Mouse (Mus musculus) lung, postnatal 4 days (tissue): ENCODE measurements at regions not wholly inside any gene's neighbourhood (a gene's known extent, or its start where the extent isn't known, plus 50 kb on each side); places are given as distances from the start of the nearest gene placed in this dataset.
"Not testable (repeated sequence)": the region's sequence is repeated elsewhere in the genome, so short reads cannot be mapped to it uniquely, and the experiment has no call there.

ENCODE experiments used
- DNase-seq, 2 experiments: peaks; one replicate each; pipeline ENCODE4 v3.0.0; 2021

DNA sequence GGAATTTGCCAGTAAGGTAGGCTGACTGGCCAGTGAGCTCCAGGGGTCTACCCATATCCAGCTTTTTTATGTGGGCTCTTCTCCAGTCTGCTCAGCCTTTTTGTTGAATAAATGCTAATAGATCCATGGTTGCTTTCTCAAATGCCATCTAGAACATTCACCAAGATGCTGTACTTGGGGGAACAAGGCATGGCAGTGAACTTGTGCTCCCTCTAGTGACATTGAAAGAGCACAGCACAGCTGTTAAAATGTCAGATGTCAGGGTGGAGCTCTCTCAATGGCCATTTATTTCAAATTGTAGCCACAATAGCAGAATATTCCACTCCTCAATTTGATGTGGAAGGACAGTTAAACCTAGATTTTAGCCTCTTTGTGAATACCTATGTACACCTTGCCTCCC is 86.3 kb downstream of the Kcnk1 start:
- DNase-seq, result no peak

GRCm38 (mm10) chr8:126082827-126083226 is 87.9 kb downstream of the Kcnk1 start:
- DNase-seq, result no peak

DNA sequence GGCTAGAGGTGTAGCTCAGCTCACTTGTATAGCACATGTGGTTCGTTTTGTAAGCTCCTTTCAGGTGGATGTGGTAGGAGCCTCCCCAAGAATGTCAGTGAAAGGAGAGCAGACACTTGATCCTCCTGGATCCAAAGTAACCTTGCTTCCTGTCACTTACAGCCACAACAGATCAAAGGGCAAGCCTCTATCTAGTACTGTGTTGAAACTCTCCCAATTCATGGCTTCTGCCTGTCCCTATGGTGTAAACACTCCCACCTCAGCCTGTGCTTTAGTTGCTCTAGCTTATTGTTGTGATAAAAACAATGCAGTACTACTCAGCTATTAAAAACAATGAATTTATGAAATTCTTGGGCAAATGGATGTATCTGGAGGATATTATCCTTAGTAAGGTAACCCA is 95.8 kb downstream of the Kcnk1 start:
- no peak for DNase-seq

- DNase-seq, result no peak
Measured at GRCm38 (mm10) chr8:126094005-126094404, 99.0 kb downstream of the Kcnk1 start.

DNA sequence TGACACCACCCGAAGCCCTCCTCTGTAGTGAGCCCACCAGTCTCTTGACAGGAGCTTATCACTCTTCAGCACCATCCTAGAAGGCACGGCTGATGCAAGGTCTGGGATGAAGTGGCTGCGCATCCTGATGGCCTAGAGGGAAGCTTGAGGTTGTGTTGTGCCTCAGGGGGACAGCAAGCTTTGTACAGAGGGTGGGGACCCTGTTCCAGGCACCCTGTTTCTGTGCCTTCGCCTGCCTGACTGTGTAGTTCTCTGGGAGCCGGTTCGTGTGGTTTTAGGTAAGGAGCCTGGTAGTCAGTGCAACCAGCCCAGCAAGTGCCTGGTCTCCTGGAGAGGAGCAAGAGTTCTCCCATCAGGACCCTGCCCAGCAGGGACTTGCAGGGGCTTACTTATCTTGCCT is 101.1 kb downstream of the Kcnk1 start:
- no peak for DNase-seq

GRCm38 (mm10) chr8:126096636-126097170 is 101.7 kb downstream of the Kcnk1 start:
- no peak for DNase-seq

DNA sequence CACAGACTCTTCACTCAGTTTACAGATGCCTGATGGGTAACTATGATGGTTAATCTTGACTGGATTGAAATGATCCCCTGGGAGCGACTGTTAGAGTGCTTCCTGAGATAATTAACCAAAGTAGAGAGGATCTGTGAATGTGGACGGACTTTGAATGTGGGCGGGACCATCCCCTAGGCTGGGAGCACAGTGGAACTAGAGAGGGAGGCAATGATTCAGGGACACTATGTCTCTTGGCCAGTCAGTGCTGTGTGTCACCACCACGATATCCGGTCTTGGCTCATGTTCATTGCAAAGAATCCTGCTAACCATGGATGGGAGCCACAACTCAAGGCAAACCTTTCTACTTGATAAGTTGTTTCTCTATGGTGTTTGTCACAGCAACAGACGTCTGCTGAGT is 103.9 kb downstream of the Kcnk1 start:
- no peak for DNase-seq

DNA sequence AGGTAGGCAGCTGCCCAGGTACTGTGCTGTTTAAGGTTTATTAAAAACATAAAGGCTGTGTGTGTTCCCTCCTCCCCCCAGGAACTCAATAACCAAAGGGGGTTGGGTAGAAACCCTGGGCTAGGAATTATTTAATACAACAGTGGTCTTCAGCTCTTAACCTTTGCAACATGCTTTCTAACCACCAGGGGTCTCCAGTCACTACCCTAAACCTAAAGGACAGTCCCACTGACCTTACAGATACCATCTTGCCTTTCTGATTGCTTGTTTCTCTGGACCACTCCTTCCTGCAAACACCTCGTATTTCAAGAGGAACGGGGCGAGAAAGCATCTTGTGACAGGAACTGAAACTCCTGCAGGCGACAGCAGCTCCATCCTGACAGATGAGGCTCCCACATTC is 104.9 kb downstream of the Kcnk1 start:
- DNase-seq, result no peak

GRCm38 (mm10) chr8:126105043-126105442 is 110.1 kb downstream of the Kcnk1 start:
- DNase-seq, result no peak

DNA sequence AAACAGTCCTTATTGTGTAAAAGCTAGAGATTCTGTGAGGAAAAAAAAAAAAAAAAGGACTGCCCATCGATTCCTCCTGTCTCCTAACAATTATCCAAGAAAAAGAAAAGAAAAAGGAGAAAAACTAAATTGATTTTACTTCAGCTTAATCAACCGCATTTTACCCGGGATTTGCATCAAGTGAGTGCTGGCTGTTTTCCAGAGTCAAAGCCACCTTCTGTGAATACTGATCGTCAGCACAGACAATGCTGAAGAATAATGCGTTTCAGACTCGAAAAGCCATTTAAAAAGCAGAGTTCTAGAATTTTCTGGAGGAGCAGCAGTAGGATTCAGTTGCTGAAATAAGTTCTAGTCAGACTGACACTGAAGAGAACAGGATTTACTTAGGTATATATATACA is 131.1 kb downstream of the Kcnk1 start:
- DNase-seq, result no peak

DNA sequence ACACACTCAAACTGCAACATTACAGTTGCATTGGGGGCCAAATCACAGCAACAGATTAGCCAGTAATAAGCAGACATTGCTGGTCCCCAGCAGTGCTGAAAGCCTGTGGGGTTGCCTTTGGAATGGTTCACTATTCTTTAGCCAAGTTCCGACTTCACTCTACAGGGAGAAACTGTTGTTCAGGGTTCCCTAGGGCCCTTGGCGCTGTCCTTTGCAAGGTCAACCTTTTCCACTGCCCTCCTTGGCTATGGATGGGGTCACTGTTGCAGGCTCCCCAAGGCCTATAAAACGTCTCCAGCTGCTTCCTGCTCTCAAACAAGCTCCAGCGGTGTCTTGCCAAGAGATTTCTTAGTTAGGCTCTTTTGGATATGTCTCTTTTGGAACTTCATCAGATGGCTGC is 137.1 kb downstream of the Kcnk1 start:
- peak in 1 of 2 experiments; percentile 54 for DNase-seq

DNA sequence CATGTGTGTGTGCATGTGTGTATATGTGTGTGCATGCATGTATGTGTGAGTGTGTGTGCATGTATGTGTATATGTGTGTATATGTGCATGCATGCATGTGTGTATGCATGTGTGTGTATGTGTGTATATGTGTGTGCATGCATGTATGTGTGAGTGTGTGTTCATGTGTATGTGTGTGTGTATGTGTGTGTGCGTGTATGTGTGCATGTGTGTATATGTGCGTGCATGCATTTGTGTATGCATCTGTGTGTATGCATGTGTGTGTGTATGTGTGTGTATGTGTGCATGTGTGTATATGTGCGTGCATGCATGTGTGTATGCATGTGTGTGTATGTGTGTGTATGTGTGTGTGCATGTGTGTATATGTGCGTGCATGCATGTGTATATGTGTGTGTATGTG is 137.9 kb downstream of the Kcnk1 start:
- DNase-seq, result not testable (repeated sequence)

GRCm38 (mm10) chr8:126135100-126135499 is 140.1 kb downstream of the Kcnk1 start:
- no peak for DNase-seq

GRCm38 (mm10) chr8:126135573-126135972 is 140.6 kb downstream of the Kcnk1 start:
- DNase-seq, result peak in 1 of 2 experiments; percentile 11

- no peak for DNase-seq
Measured at GRCm38 (mm10) chr8:126136946-126137345, 142.0 kb downstream of the Kcnk1 start.

- no peak for DNase-seq
Measured at GRCm38 (mm10) chr8:126137452-126137851, 142.5 kb downstream of the Kcnk1 start.

DNA sequence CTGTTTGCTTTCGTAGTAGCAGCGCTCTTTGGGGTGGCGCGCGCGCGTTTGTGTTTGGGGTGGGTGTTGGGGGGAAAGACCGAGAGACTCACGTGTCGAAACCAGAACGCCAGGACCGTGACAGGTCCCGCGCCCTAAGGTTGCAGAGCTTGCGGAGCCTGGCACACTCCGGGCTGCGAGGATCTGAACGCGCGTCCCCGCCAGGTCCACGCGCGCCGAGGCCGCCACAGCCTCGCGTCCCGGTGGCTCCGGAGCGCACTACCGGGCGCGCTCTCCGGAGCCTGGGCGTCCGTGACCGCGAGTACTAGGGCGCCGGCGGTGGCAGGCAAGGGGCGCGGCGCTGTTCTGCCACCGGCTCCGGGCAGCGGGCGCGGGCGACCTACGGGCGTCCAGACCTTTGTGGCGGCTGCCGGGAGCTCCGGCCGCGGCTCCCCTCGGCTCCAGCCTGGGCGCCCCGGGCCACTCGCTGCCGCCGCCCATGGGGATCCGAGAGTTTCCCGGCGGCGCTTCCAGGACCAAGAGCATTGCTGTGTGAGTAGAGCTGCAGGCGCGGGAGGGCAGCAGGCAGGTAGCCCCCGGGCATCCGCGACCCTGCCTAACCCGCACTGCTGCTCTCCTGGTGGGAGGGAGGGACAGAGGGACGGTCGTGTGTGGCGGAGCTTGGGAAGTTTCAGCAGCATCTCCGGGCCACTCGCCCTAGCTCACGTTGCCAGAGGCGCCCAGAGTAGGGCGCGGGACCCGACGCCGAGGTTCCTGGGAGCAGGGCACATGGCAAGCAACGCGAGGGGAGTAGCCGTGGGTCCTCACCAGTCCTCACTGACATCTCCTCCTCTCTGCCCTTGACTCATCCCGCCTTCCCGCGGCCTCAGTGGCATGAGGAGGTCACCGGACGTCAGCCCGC is 143.9 kb downstream of the Kcnk1 start:
- DNase-seq, result peak; percentile 6 to 39

DNA sequence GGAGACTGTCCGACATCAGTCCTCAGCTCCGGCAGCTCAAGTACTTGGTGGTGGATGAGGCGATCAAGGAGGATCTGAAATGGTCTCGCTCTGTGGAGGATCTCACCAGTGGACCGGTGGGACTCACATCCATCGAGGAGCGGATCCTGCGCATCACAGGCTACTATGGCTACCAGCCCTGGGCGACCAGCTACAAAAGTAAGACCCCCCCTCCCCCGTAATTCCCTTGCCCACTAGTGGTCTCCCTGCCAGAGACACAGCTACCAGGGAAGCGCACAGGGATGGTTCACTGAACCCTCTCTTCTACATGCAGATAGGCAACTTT is 144.5 kb downstream of the Kcnk1 start:
- no peak for DNase-seq

- DNase-seq, result no peak
Measured at GRCm38 (mm10) chr8:126140998-126141397, 146.0 kb downstream of the Kcnk1 start.

DNA sequence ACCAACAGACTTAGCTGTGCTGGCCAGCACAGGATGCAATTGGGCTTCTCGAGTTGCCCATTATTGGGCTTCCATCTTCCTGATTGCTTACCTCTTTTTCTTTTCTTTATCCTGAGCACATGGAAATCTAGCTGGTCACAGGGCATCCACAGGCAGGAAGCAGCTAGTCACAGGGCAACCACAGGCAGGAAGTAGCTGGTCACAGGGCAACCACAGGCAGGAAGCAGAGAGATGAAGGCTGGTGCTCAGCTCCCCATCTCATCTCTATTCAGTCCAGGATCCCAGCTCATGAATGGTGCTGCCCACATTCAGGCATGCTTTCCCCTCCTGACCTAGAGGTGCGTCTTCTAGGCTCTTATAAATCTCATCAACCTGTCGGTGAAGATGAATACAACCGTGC is 146.8 kb upstream of the Slc35f3 start:
- DNase-seq, result no peak

DNA sequence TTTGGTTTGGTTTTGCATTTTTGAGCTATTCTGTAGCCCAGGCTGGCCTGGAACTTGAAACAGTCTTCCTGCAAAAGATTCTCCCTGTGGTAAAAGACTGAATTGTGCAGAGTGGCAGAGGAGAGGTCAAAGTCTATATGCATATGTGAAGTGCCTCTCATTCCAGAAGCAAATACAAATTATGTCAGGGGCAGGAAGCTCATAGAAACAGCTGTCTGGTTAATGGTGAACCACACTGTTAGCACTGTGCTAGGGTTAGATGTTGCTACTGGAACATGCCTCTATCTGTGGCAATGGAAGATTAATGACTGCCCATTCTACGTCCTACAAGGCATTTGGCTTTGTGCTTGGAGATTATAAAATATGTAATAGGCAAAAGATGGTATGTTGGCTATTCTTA is 144.4 kb upstream of the Slc35f3 start:
- DNase-seq, result no peak

GRCm38 (mm10) chr8:126157452-126158185 is 140.7 kb upstream of the Slc35f3 start:
- peak; percentile 31 to 43 for DNase-seq

- no peak for DNase-seq
Measured at GRCm38 (mm10) chr8:126159485-126159884, 138.9 kb upstream of the Slc35f3 start.

DNA sequence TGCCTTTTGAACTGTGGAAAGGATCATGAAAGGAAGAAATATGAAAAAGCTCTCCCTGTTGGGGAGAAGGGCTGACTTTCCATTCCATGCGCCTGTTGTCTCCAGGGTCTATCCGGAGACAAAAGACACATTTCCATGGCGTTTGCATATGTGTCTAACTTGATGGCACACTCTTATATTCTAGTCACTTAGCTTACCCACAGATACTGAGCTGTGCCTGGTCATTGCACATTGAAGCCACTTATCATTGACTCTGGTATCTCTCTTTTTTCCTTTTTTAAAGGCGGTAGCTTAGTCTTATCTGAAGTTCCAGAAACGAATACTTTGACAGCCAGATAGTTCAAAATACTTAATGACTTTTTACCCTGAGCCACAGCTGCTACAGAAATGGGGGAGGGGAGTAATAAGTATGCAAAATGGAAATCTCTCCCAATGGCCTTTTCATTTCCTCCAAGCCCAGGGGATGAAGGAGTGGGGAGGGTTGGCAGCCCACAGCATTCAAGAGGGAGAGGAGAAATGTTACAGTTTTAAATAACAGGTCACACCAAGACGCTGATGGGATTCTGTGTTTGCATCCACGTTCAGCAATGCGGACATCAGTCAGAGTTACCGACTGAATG is 137.9 kb upstream of the Slc35f3 start:
- DNase-seq, result no peak
